Mouse (Mus musculus) retina, adult 2 months (tissue): ENCODE data around the gene Ubac2.

Source experiments
- DNase-seq: peaks from one replicate; pipeline ENCODE4 v3.0.0-alpha.2; 2012; ENCODE audit warnings: low read depth, low spot score

Gene Ubac2

GRCm38 (mm10) chr14:122000346-122001105, 122.1 kb downstream of the Ubac2 start:
- DNase-seq, result no peak

GRCm38 (mm10) chr14:122002224-122002623, 123.8 kb downstream of the Ubac2 start:
- DNase-seq, result no peak

- no peak for DNase-seq
Observed at GRCm38 (mm10) chr14:122003812-122004211, 125.4 kb downstream of the Ubac2 start.

- no peak for DNase-seq
Observed at GRCm38 (mm10) chr14:122008261-122008660, 129.8 kb downstream of the Ubac2 start.

- DNase-seq, result no peak
Observed at GRCm38 (mm10) chr14:122009502-122009901, 131.1 kb downstream of the Ubac2 start.

- DNase-seq, result no peak
Observed at GRCm38 (mm10) chr14:122010301-122010700, 131.9 kb downstream of the Ubac2 start.

- no peak for DNase-seq
Observed at GRCm38 (mm10) chr14:122011768-122012167, 133.3 kb downstream of the Ubac2 start.

GRCm38 (mm10) chr14:122012193-122012592, 133.8 kb downstream of the Ubac2 start:
- no peak for DNase-seq

GRCm38 (mm10) chr14:122012814-122013213, 134.4 kb downstream of the Ubac2 start:
- no peak for DNase-seq

GRCm38 (mm10) chr14:122013417-122013951, 135.1 kb downstream of the Ubac2 start:
- DNase-seq, result no peak

- no peak for DNase-seq
Observed at GRCm38 (mm10) chr14:122017958-122018357, 139.5 kb downstream of the Ubac2 start.

GRCm38 (mm10) chr14:122019389-122019788, 141.0 kb downstream of the Ubac2 start:
- no peak for DNase-seq

GRCm38 (mm10) chr14:122020567-122020966, 142.1 kb downstream of the Ubac2 start:
- no peak for DNase-seq

GRCm38 (mm10) chr14:122023054-122023453, 144.6 kb downstream of the Ubac2 start:
- DNase-seq, result no peak

GRCm38 (mm10) chr14:122023928-122024327, 145.5 kb downstream of the Ubac2 start:
- DNase-seq, result no peak

- DNase-seq, result no peak
Observed at GRCm38 (mm10) chr14:122028926-122029745, 150.7 kb downstream of the Ubac2 start.

- no peak for DNase-seq
Observed at GRCm38 (mm10) chr14:122029851-122030250, 151.4 kb downstream of the Ubac2 start.

GRCm38 (mm10) chr14:122032045-122032444, 153.6 kb downstream of the Ubac2 start:
- no peak for DNase-seq

GRCm38 (mm10) chr14:122034451-122034850, 156.0 kb downstream of the Ubac2 start, which contains the start of gene Timm8a2:
TSS of gene Timm8a2 (plus strand) at chr14:122034674.
- no peak for DNase-seq

GRCm38 (mm10) chr14:122035181-122035580, 156.8 kb downstream of the Ubac2 start:
- DNase-seq, result no peak

GRCm38 (mm10) chr14:122035860-122036259, 157.4 kb downstream of the Ubac2 start:
- no peak for DNase-seq

GRCm38 (mm10) chr14:122038874-122039647, 160.6 kb downstream of the Ubac2 start:
- DNase-seq, result no peak
